Mouse (Mus musculus): Measurements from ENCODE around the gene Pi4k2a.
"Not testable (repeated sequence)": the region's sequence is repeated elsewhere in the genome, so short reads cannot be mapped to it uniquely, and the experiment has no call there.

Pi4k2a gene

GRCm38 (mm10) chr19:42081613-42082012 is 8.7 kb upstream of the Pi4k2a start:
- not testable (repeated sequence) for DNase-seq

- no peak for DNase-seq
These were observed 4.6 kb upstream of the Pi4k2a start for GRCm38 (mm10) chr19:42085690-42086089.

GRCm38 (mm10) chr19:42086166-42086565 is 4.1 kb upstream of the Pi4k2a start, which contains the start of gene Morn4:
TSS of gene Morn4 (minus strand) at chr19:42086357.
- DNase-seq: peak; percentile 93

DNA sequence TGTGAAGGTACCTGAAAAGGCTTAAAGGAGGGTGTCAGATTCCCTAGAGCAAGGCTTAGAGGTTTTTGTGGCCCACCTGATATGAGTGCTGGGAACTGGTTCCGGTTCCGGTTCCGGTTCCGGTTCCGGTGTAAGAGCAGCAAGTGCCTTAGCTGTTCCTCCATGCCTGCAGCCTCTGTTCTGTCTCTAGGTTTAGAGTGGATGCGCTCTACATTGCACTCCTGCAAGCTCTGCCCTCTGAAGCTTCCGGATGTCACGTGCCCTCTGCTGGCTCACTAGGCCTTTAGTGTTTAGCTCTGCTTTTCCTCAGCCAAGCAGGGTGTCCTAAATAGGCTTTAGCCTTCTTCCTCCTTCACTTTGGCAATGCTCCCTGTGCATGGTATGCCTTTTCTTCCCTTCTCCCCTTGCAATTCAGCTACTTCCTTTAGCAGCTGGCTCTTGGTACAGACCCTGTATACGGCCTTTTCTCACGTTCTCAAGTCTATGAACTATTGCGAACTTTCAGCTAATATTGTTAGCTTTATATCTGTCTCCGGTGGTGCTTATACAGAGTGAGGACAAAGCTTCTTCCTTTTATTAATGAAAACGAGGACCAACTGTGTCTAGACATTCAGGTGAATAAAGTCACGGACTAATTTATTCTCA is 1.0 kb upstream of the Pi4k2a start:
- peak; percentile 57 for DNase-seq

DNA sequence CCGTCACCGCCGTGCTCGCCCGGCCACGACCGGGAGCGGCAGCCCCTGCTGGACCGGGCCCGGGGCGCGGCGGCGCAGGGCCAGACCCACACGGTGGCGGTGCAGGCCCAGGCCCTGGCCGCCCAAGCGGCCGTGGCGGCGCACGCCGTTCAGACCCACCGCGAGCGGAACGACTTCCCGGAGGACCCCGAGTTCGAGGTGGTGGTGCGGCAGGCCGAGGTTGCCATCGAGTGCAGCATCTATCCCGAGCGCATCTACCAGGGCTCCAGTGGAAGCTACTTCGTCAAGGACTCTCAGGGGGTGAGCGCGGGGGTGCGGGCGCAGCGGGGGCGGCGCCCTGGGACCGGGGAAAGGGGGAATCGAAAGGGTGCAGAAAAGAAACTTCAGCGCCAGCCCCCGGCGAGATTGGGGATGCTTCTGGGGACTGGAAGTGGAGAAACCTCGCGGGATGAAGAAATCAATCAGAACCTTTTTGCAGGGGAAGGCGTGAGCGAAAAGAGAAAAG is 419 bp downstream of the Pi4k2a start:
- DNase-seq: no peak

DNA sequence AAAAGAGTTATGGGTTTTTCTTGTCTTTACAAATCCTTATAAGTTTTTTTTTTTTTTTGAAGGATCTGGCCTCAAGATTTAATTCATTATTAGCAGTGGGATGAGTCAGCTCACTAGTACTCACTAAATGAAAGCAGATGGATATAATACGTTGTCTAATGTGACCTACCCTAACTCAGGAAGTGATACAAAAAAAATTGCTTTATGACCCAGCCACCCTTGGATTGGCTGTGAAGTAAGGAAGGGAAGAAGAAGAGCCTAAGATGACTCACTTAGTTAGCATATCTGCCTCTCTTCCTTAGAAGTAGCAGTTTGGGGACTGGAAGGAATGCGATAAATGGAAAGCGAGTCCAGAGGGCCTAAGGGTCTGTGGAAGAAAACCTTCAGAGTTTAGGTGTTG is 9.1 kb downstream of the Pi4k2a start:
- no peak for DNase-seq

GRCm38 (mm10) chr19:42104681-42105080 is 14.4 kb downstream of the Pi4k2a start:
- no peak for DNase-seq

DNA sequence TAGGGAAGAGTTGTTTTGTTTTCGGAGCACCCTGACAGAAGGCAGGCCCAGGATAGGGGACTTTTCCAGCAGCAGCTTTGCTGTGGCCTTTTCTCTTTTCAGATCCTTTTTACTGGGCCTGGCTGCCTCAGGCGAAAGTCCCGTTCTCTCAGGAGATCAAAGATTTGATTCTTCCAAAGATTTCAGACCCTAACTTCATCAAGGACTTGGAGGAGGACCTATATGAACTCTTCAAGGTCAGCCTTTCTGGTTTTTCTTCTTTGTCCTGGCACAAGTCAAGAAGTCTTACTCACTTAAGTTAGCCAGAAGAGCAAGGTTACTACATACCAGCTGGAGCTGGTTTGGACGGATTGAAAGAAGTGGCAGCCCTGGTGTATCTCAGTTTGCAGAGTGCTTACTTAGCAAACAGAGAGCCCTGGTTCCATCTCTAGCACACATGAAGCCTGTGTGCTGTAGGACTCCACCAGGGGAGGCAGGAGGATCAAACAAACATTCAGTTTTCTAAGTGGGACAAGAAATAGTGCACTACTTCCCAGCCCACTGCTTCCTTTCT is 25.6 kb downstream of the Pi4k2a start:
- no peak for DNase-seq

DNA sequence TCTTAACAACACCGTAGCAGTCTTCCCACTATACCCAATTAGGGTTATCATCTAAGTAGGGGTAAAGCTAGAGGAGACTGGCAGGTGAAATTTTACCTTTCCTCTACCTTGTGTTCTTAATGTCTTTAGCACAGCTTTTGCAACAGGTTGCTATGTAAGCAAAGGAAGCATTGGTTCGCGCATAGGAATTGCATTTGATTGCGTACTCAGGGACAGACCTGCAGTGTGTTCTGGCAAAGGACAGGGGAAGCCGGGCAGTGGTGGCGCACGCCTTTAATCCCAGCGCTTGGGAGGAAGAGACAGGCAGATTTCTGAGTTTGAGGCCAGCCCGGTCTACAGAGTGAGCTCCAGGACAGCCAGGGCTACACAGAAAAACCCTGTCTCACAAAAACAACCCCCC is 27.9 kb downstream of the Pi4k2a start:
- DNase-seq: no peak

GRCm38 (mm10) chr19:42118596-42118995 is 28.3 kb downstream of the Pi4k2a start:
- no peak for DNase-seq

- DNase-seq: no peak
These were observed 30.2 kb downstream of the Pi4k2a start for GRCm38 (mm10) chr19:42120451-42120850.

GRCm38 (mm10) chr19:42124684-42125083 is 34.4 kb downstream of the Pi4k2a start:
- DNase-seq: no peak

DNA sequence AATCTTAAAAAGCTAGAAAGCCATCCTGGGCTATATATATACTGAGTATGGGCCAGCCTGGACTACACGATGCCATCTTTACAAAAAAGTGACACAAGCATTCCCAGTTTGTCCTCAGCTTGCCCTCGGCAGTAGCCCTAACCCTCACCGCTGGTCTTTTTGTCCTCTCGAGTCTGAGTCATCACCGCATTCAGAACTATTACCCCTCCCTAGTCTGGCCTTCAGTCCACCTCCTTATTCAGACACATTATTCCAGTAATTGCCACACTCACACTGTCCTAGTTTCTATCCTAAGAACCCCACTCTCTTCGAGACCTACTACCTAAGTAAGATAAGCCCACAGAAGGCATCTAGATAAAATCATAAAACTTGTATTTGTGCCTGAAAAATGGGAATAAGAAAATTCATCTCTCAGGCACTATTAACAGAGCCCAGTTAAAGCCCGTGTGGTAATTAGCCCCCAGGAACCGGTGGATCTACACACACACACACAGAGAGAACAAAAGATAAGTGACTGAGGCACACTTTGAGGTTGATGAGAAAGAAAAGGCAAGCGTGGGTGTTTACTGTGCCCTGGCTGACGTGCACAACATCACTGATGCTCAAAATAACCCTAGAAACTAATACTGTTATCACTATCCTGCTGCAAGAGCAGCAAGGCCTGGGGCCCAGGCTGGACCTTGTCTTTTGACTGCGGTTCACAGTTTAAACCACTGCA is 35.4 kb downstream of the Pi4k2a start:
- no peak for DNase-seq

DNA sequence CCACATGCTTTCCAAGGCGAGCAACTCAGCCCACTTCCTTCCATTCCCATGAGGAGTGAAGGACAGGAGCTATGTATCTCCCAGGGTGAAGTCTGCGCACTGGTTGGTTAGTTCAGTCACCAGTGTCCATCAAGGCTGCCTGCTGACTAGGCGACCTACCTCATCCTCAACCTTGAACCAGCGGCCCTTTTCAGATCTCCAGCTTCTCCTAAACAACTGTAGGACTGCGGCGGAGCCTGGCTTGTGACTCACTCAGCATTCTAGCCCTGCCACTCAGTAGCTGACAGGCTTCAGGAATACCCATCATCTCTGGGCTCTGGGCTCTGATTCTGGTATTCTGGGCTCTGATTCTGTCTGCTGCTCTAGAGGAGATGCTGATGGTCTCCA is 35.9 kb downstream of the Pi4k2a start:
- no peak for DNase-seq

DNA sequence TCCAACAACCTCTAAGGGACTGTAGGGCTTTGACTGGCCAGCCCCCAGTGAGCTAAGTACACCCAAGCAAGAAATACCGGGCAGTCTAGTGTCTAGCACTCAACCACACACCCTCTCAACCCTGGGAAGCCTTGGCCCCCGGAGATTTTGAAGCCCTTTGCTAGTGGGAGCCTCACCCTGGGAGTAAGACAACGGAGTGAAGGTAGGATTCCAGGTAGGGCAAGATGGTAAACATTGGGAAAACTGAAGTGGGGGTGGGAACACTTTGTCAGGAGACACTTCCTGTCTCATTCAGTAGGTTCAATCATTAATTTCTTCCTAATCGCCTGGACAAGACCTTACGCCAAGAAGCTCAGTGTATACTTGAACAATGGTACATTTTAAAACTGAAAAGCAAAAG is 36.8 kb downstream of the Pi4k2a start:
- DNase-seq: no peak

DNA sequence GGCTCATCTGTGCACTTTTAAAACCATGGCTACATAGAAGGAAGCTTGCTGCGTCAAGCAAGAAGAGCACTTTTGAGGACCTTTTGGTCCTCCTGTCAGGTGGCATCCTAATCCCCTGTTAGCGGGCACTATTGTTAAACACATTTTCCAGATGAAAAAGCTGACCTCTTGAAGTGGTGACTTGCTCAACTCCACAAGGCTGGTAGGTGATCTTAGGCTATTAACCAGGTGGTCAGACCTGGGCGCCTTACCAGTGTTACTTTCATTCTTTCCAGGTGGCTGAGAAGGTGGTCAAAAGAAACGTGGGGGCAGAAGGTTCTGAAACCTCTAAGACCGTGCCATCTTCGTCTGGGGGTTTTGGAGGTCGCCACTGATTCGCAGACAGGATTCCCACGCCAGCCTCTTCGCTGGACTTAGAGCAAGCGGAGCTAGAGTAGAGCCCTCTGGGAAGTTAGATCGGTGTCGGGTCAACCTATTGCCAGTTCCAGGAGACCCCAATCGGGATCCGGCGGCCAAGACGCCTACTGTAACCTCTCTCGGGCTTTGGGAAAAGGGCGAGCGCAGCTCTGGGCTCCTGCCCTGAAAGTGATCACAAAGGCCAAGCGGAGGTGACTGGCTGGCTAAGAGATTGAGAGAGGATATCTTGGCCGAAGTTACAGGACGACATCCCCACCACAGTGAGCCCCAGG is 37.9 kb downstream of the Pi4k2a start:
- DNase-seq: no peak

DNA sequence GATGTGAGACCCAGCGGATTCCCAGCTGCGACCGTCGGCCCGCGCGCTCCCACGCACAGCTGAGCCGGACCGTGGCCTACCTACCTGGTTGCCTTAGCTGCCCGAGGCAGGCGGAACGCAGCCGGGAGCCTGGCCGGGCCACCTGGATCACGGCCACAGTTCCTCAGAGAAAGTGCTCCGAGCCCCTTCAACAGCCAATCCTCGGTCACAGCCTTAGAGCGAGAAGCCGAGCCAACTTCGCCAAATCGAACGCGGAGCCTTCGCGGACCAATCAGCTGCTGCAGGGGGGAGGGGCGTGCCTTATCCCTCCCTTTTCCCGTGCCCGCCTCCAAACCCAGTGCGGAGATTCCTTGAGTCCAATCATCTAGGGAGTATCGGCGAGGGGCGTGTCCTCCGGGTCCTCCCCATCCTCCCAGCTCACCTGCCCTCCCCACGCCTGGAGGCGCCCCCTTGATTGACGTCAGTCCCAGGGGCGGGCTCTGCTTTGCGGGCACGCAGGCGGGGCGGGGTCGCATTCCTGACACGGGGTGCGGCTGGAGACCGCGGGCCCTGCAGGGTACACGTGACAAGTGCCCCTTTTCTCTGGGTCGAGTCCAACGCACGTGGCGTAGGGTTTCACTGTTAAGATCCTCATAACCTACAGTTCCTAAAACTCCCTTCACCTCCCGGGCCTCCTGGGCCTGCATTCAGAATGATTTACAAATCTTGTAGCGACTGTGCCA is 38.7 kb downstream of the Pi4k2a start, which contains the start of gene Avpi1:
Avpi1 (minus strand) TSS at position 273 of the 722 bp plus-strand sequence.
- peak; percentile 99 for DNase-seq

DNA sequence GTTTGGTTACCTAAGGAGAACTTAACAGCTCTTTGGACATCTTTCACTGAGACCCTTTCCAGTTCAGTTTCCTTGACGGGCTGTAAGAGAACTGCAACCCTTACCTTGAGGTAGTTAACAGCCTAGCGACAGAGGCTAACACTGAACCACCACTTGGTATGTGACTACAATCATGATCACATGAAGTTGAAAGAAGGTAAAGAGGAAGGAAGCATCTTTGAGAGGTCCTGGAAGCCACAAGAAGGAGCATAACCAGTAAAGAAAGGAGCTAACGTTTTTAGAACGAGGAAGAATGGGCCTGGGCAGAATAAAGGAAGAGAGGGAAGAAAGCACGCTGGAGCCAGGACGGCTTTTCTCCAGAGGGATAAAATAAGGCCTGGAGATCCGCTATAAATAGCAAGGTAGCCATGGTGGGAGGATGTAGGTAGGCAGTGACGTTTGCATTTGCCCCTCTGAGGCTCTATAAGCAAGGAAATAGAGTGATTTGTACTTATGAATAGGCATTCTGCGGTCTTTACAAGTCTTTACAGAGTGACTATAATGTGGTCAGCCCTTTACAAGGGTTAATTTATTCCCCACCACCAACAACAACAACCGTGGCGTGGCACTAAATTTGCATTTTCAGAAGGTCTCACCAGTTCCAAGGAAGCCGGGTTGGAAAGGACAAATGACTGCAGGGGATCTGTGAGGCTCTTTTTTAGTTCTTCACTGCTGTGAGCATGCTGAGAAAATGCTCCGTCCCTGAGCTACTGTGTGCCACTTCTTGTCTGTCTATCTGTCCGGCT is 39.4 kb downstream of the Pi4k2a start:
- no peak for DNase-seq

DNA sequence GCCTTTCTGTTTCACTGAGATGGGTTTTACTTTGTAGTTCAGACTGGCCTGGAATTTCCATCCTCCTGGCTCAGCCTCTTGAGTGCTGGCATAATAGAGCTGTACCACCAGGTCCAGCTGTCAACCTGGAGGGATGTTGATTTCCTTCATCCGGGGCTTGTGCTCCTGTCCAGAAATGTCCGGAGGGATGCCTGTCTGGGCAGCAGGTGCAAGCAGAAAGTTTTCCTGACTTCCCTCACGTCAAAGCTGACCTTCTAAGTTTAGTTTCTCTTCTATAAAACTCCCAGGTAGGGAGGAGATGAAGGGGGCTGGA is 40.0 kb downstream of the Pi4k2a start:
- DNase-seq: no peak

GRCm38 (mm10) chr19:42131101-42131500 is 40.8 kb downstream of the Pi4k2a start:
- DNase-seq: no peak

- no peak for DNase-seq
These were observed 44.8 kb downstream of the Pi4k2a start for GRCm38 (mm10) chr19:42135070-42135469.

- DNase-seq: no peak
These were observed 45.9 kb downstream of the Pi4k2a start for GRCm38 (mm10) chr19:42136126-42136525.
